33 mouse cellular contexts compared by ENCODE assay signal in genomic region chr3:133284587-133284986, GRCm38 (mm10). TPM values are rescaled to one million over a fixed set of nuclear protein-coding genes. Genes with fewer than 3 reads are reported as not detected.
DNase-seq lines count a peak whose midpoint lies in the region; ATAC-seq and TF ChIP-seq lines count a peak whose summit lies in the region.
"Had no signal": no experiment of that assay in that cellular context is flagged by ENCODE, and none has a peak within 500 bp of the region (broad histone marks: within the 10 kb centered on the region; RNA-seq: fewer than 3 reads in every experiment).

No protein-coding gene starts in this region.

- H3K4me3 ChIP-seq in heart, embryonic 12.5 days: no peak overlapping the region
- no peak overlapping the region for H3K4me3 ChIP-seq in heart, postnatal 0 days (ENCODE audit: low read depth, low read length)
- no peak overlapping the region for H3K4me3 ChIP-seq in CH12.LX (replicated peaks in 1 of 3; ENCODE audit: low read depth in 2 of 3, low read length in 2 of 3, poor library complexity in 1 of 3)
- H3K4me3 ChIP-seq in liver, embryonic 13.5 days (replicated peaks): no peak overlapping the region
- H3K4me3 ChIP-seq: embryonic facial prominence, embryonic 15.5 days; forebrain, embryonic 12.5 days; midbrain, embryonic 13.5 days; neural tube, embryonic 15.5 days had no signal

- WGBS in heart, embryonic 12.5 days: 42% methylated on average over 5 of the region's 5 CpGs
- 47% methylated on average over 5 of the region's 5 CpGs for WGBS in heart, postnatal 0 days
- 49% methylated on average over 5 of the region's 5 CpGs for WGBS in liver, embryonic 13.5 days (ENCODE audit: insufficient replicate concordance)

- intact Hi-C loops in heart, postnatal 10 days (cut with DNase I): no loop called here

- no peaks in the 10 kb centered on the region for H3K36me3 ChIP-seq in heart, embryonic 12.5 days
- H3K36me3 ChIP-seq in heart, postnatal 0 days (replicated peaks; ENCODE audit: control insufficient read depth, insufficient read depth, low read length): no peaks in the 10 kb centered on the region
- no peaks in the 10 kb centered on the region for H3K36me3 ChIP-seq in CH12.LX (replicated peaks in 1 of 2; ENCODE audit: control insufficient read depth in 1 of 2, insufficient read depth in 1 of 2, low read length in 1 of 2)
- no peaks in the 10 kb centered on the region for H3K36me3 ChIP-seq in liver, embryonic 13.5 days
- H3K36me3 ChIP-seq: embryonic facial prominence, embryonic 15.5 days; forebrain, embryonic 12.5 days; midbrain, embryonic 13.5 days; neural tube, embryonic 15.5 days had no signal

- H3K9ac ChIP-seq in heart, embryonic 12.5 days: no peak overlapping the region
- H3K9ac ChIP-seq in heart, postnatal 0 days (replicated peaks; ENCODE audit: low read depth, low read length): no peak overlapping the region
- H3K9ac ChIP-seq in CH12.LX (ENCODE audit: insufficient read depth, low read depth): no peak overlapping the region
- no peak overlapping the region for H3K9ac ChIP-seq in liver, embryonic 13.5 days
- H3K9ac ChIP-seq: embryonic facial prominence, embryonic 15.5 days; forebrain, embryonic 12.5 days; midbrain, embryonic 13.5 days; neural tube, embryonic 15.5 days had no signal

- 0 out of 2 replicates have a peak overlapping the region, but pooled peaks have one; percentile 23 for H3K4me2 ChIP-seq in heart, embryonic 12.5 days
- H3K4me2 ChIP-seq in heart, postnatal 0 days (ENCODE audit: low read depth, low read length): no peak overlapping the region
- H3K4me2 ChIP-seq in CH12.LX (ENCODE audit: insufficient read depth, low read depth, poor library complexity, severe bottlenecking): 0 out of 2 replicates have a peak overlapping the region, but pooled peaks have one; percentile 3
- no peak overlapping the region for H3K4me2 ChIP-seq in liver, embryonic 13.5 days
- H3K4me2 ChIP-seq: embryonic facial prominence, embryonic 15.5 days; forebrain, embryonic 12.5 days; midbrain, embryonic 13.5 days; neural tube, embryonic 15.5 days had no signal

- in situ Hi-C loops in CH12.LX (cut with MboI; ENCODE audit: low pct_ligation_motif_present, low pct_unique_long_range_greater_than_20kb, low sequenced_read_pairs): no loop called here

- TF ChIP-seq CTCF in heart, postnatal 0 days (IDR thresholded peaks at IDR 0.05; ENCODE audit: low read depth): no peak
- TF ChIP-seq CTCF in CH12.LX (conservative IDR thresholded peaks at IDR 0.05 in 1 of 2, IDR thresholded peaks at IDR 0.05 in 1 of 2; ENCODE audit: low read depth in 2 of 2, low read length in 2 of 2): no peak

- no peaks in the 10 kb centered on the region for H3K79me2 ChIP-seq in CH12.LX (replicated peaks; ENCODE audit: control insufficient read depth, extremely low read depth, insufficient read depth, poor library complexity, severe bottlenecking)

- no peaks in the 10 kb centered on the region for H3K9me3 ChIP-seq in heart, embryonic 12.5 days (replicated peaks)
- H3K9me3 ChIP-seq in heart, postnatal 0 days (replicated peaks; ENCODE audit: control insufficient read depth, low read length): no peaks in the 10 kb centered on the region
- no peaks in the 10 kb centered on the region for H3K9me3 ChIP-seq in CH12.LX (replicated peaks; ENCODE audit: low read length)
- H3K9me3 ChIP-seq in liver, embryonic 13.5 days (replicated peaks): no peaks in the 10 kb centered on the region
- H3K9me3 ChIP-seq: embryonic facial prominence, embryonic 15.5 days; forebrain, embryonic 12.5 days; midbrain, embryonic 13.5 days; neural tube, embryonic 15.5 days had no signal

- TF ChIP-seq EP300 in heart, postnatal 0 days (IDR thresholded peaks at IDR 0.05; ENCODE audit: low read depth): no peak
- TF ChIP-seq EP300 in CH12.LX (IDR thresholded peaks at IDR 0.05; ENCODE audit: low read length): no peak

- ATAC-seq in heart, embryonic 12.5 days (ENCODE audit: insufficient number of reproducible peaks, low FRiP score): 0 out of 2 replicates have a peak, but pooled peaks have one; percentile 74
- peak; percentile 30; the same call in 1 of the 2 replicates for ATAC-seq in heart, postnatal 0 days (ENCODE audit: insufficient read depth, low read depth)
- ATAC-seq in liver, embryonic 13.5 days (ENCODE audit: low read depth): 0 out of 2 replicates have a peak, but pooled peaks have one; percentile 26
- ATAC-seq: CD4-positive, CD25-positive, alpha-beta regulatory T cell, adult 4 months; hindbrain, postnatal 0 days; intestine, postnatal 0 days; midbrain, embryonic 13.5 days had no signal

- TF ChIP-seq RAD21 in CH12.LX (IDR thresholded peaks at IDR 0.05; ENCODE audit: low read depth, low read length): no peak

- H3K27ac ChIP-seq in heart, embryonic 12.5 days (ENCODE audit: poor library complexity, severe bottlenecking): peak overlapping the region; percentile 76
- peak overlapping the region; percentile 43; the same call in 1 of the 2 replicates for H3K27ac ChIP-seq in heart, postnatal 0 days (ENCODE audit: low read depth)
- H3K27ac ChIP-seq in CH12.LX (ENCODE audit: insufficient read depth, low read depth): no peak overlapping the region
- H3K27ac ChIP-seq in liver, embryonic 13.5 days: no peak overlapping the region
- H3K27ac ChIP-seq: embryonic facial prominence, embryonic 15.5 days; forebrain, embryonic 12.5 days; hindbrain, postnatal 0 days; macrophage; midbrain, embryonic 13.5 days; neural tube, embryonic 15.5 days had no signal

- no peak for TF ChIP-seq POLR2A in CH12.LX (IDR thresholded peaks at IDR 0.05; ENCODE audit: low read depth, low read length)

- no peaks in the 10 kb centered on the region for H3K27me3 ChIP-seq in heart, embryonic 12.5 days (replicated peaks)
- no peaks in the 10 kb centered on the region for H3K27me3 ChIP-seq in heart, postnatal 0 days (ENCODE audit: control insufficient read depth, insufficient read depth, low read length)
- no peaks in the 10 kb centered on the region for H3K27me3 ChIP-seq in CH12.LX (replicated peaks)
- no peaks in the 10 kb centered on the region for H3K27me3 ChIP-seq in liver, embryonic 13.5 days
- H3K27me3 ChIP-seq: embryonic facial prominence, embryonic 15.5 days; forebrain, embryonic 12.5 days; midbrain, embryonic 13.5 days; neural tube, embryonic 15.5 days had no signal

- dilution Hi-C loops in CH12.LX (cut with MboI; ENCODE audit: extremely low pct_ligation_motif_present, extremely low pct_unique_long_range_greater_than_20kb, low sequenced_read_pairs): no loop called here

- 0 out of 2 replicates have a peak, but pooled peaks cover 2% of the 10 kb centered on the region for H3K4me1 ChIP-seq in heart, embryonic 12.5 days (replicated peaks)
- H3K4me1 ChIP-seq in heart, postnatal 0 days (ENCODE audit: control insufficient read depth, insufficient read depth): no peaks in the 10 kb centered on the region
- peaks cover 4 to 11% of the 10 kb centered on the region in 2 experiments; a peak in 2 of 4 replicates for H3K4me1 ChIP-seq in CH12.LX (ENCODE audit: control insufficient read depth in 1 of 2, insufficient read depth in 2 of 2)
- no peaks in the 10 kb centered on the region for H3K4me1 ChIP-seq in liver, embryonic 13.5 days (replicated peaks)
- H3K4me1 ChIP-seq: embryonic facial prominence, embryonic 15.5 days; midbrain, embryonic 13.5 days; neural tube, embryonic 15.5 days had no signal

- DNase-seq in heart, postnatal 10 days: no peak
- peak; percentile 38 for DNase-seq in heart, postnatal 0 days (ENCODE audit: low spot score)
- no peak for DNase-seq in heart, adult 9 months (ENCODE audit: low spot score in 2 of 2)
- DNase-seq in CH12.LX (ENCODE audit: extremely low read depth): no peak
- DNase-seq in liver, embryonic 13.5 days: no peak
- DNase-seq in gastrocnemius, postnatal 4 days (ENCODE audit: low spot score in 2 of 2): no peak
- DNase-seq: adrenal gland, postnatal 25 days; cerebellum, adult 11-12 months; cerebellum, adult 9-11 months; embryo, embryonic 11 days; gastrocnemius, postnatal 10 days; kidney, adult 9 months; kidney, postnatal 10 days; layer of hippocampus, postnatal 36 days; left cerebral cortex, postnatal 4 days; lung, adult 2 months; lung, postnatal 10 days; retina, postnatal 1 day; right cerebral cortex, postnatal 14 days; thymus, postnatal 14 days had no signal

TF ChIP-seq in CH12.LX, 34 proteins besides CTCF, POLR2A, EP300 and RAD21:
- TF ChIP-seq MAFK (IDR thresholded peaks at IDR 0.05; ENCODE audit: insufficient replicate concordance, low read length) (peak; percentile 48; the same call in 1 of the 2 replicates), MAX (IDR thresholded peaks at IDR 0.05; ENCODE audit: low read length) (no peak), HCFC1 (IDR thresholded peaks at IDR 0.05; ENCODE audit: low read depth, low read length) (no peak), CHD2 (IDR thresholded peaks at IDR 0.05; ENCODE audit: low read length) (no peak)

RNA-seq across cellular contexts. Expression of gene Ppa2, which starts 25.3 kb away (rescaled TPM):
- 112 and 115 TPM in 2 replicates for polyA plus RNA-seq in heart, embryonic 12.5 days (2016; fragmentation: Nextera tagmentation; extraction: Ambion mirVana)
- 100 to 1,000 TPM; 105 to 116 TPM for total RNA-seq in heart, postnatal 10 days (2021)
- 44.5 and 46.9 TPM in 2 replicates for total RNA-seq in heart, postnatal 0 days (2014; rRNA removed; ENCODE audit: low replicate concordance)
- polyA plus RNA-seq in heart, postnatal 0 days (2015; fragmentation: Nextera tagmentation; extraction: Ambion mirVana): 146 and 154 TPM in 2 replicates
- total RNA-seq in CH12.LX (2012; rRNA removed): 129 and 132 TPM in 2 replicates
- total RNA-seq in CH12.LX (2014; rRNA removed): 119 and 145 TPM in 2 replicates
- 98.3 and 101 TPM in 2 replicates for polyA plus RNA-seq in CH12.LX (2012; ENCODE audit: insufficient read length, low read depth)
- polyA plus RNA-seq in liver, embryonic 13.5 days (2015; fragmentation: Nextera tagmentation; extraction: Ambion mirVana): 61.7 and 67.9 TPM in 2 replicates
- 10 to 100 TPM; 48.4 to 56.0 TPM for total RNA-seq in gastrocnemius, postnatal 4 days (2021)

RNA-seq across cellular contexts. Expression of gene Arhgef38, which starts 49.8 kb away (rescaled TPM):
- not detected in 2 replicates for polyA plus RNA-seq in heart, embryonic 12.5 days (2016; fragmentation: Nextera tagmentation; extraction: Ambion mirVana)
- total RNA-seq in heart, postnatal 10 days (2021): not detected
- not detected in 2 replicates for total RNA-seq in heart, postnatal 0 days (2014; rRNA removed; ENCODE audit: low replicate concordance)
- 0.01 and 0.10 TPM in 2 replicates for polyA plus RNA-seq in heart, postnatal 0 days (2015; fragmentation: Nextera tagmentation; extraction: Ambion mirVana)
- 0.17 TPM in 1 of 2 replicates, not detected in the other for total RNA-seq in CH12.LX (2012; rRNA removed)
- total RNA-seq in CH12.LX (2014; rRNA removed): not detected in 2 replicates
- not detected in 2 replicates for polyA plus RNA-seq in CH12.LX (2012; ENCODE audit: insufficient read length, low read depth)
- polyA plus RNA-seq in liver, embryonic 13.5 days (2015; fragmentation: Nextera tagmentation; extraction: Ambion mirVana): 0.03 TPM in 1 of 2 replicates, not detected in the other
- total RNA-seq in gastrocnemius, postnatal 4 days (2021): not detected
- total RNA-seq: adrenal gland, adult 18-20 months; adrenal gland, postnatal 25 days; gastrocnemius, postnatal 10 days; granulocyte monocyte progenitor cell, adult 5-6 weeks; layer of hippocampus, postnatal 36 days; megakaryocyte-erythroid progenitor cell, adult 5-6 weeks had no signal
- polyA plus RNA-seq: CD4-positive, CD25-positive, alpha-beta regulatory T cell, adult 4 months; macrophage; urinary bladder, adult 2 months had no signal

Comparison
In these comparisons a context has a peak if more than half of its experiments do, and no peak if none do; other contexts are left out.
1. H3K4me2 ChIP-seq: peak in heart, embryonic 12.5 days (single experiment) and CH12.LX (single experiment); none in heart, postnatal 0 days (single experiment) and liver, embryonic 13.5 days (single experiment).
2. H3K27ac ChIP-seq: peak in heart, embryonic 12.5 days (single experiment) and heart, postnatal 0 days (single experiment); none in CH12.LX (single experiment) and liver, embryonic 13.5 days (single experiment).
3. Peak in every context shown above with its lines, with median percentiles within 50 percentile points of each other: ATAC-seq.